Comparison of ENCODE assay signal across 17 mouse cellular contexts in the genomic region with DNA sequence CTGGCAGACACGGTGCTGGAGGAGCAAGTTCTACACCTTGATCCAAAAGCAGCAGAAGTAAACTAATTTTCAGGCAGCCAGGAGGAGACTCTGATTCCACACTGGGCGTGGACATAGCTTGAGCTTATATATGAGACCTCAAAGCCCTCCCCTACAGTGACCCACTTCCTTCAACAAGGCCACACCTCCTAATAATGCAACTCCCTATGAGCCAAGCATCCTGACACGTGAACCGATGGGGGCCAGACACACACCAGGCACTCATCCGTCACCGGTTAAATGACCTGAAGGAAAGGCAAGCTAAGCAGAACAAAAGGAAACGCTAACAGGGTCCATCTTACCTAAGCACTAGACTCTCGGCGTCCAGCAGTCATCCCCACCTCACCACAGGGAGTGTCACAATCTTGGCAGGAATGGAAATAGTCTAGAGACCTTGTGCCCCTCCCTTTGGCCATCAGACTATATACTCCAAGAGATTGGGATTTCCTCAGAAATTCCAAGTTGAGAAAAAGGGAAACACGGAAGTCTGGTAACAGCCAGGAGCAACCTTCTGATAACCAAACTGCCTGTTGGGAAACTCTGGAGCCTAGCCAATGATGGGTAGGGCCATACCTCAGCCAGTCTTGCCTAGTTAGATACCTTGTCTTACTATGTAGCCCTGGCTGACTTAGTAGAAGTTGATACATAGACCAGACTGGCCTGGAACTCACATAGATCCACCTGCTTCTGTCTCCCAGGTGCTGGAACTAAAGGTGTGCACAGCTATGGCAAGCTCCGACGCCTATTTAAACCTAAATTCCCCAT. TPM values are rescaled to one million over a fixed set of nuclear protein-coding genes. Genes with fewer than 3 reads are reported as not detected.
DNase-seq lines count a peak whose midpoint lies in the region; ATAC-seq lines count a peak whose summit lies in the region.
"Had no signal": no experiment of that assay in that cellular context is flagged by ENCODE, and none has a peak within 500 bp of the region (broad histone marks: within the 10 kb centered on the region; RNA-seq: fewer than 3 reads in every experiment).

No protein-coding gene starts in this region.

- no peaks in the 10 kb centered on the region for H3K36me3 ChIP-seq in kidney, embryonic 14.5 days (ENCODE audit: control insufficient read depth, insufficient read depth, low read length)
- H3K36me3 ChIP-seq in neural tube, embryonic 15.5 days, result no peaks in the 10 kb centered on the region
- H3K36me3 ChIP-seq: hindbrain, embryonic 15.5 days; midbrain, embryonic 13.5 days had no signal

- no peaks in the 10 kb centered on the region for H3K9me3 ChIP-seq in kidney, embryonic 14.5 days (ENCODE audit: control insufficient read depth, low read length)
- no peaks in the 10 kb centered on the region for H3K9me3 ChIP-seq in neural tube, embryonic 15.5 days (replicated peaks)
- H3K9me3 ChIP-seq: forebrain, embryonic 13.5 days; hindbrain, embryonic 15.5 days; midbrain, embryonic 13.5 days had no signal

- 60% methylated on average over 12 of the region's 12 CpGs for WGBS in kidney, embryonic 14.5 days
- 69% methylated on average over 12 of the region's 12 CpGs for WGBS in neural tube, embryonic 15.5 days

- no peaks in the 10 kb centered on the region for H3K4me1 ChIP-seq in kidney, embryonic 14.5 days (ENCODE audit: control insufficient read depth, insufficient read depth, low read length)
- peaks cover 9% of the 10 kb centered on the region for H3K4me1 ChIP-seq in neural tube, embryonic 15.5 days

- peak; percentile 73; the same call in 1 of the 2 replicates for ATAC-seq in kidney, embryonic 14.5 days (ENCODE audit: low FRiP score, low TSS enrichment)
- ATAC-seq in neural tube, embryonic 15.5 days (ENCODE audit: low FRiP score), result 0 out of 2 replicates have a peak, but pooled peaks have one; percentile 13
- peak; percentile 56 for ATAC-seq in granulocyte monocyte progenitor cell, adult 5-6 weeks (replicated peaks; ENCODE audit: poor library complexity, severe bottlenecking)
- ATAC-seq: forebrain, embryonic 13.5 days; midbrain, embryonic 13.5 days had no signal

- no peak overlapping the region for H3K4me3 ChIP-seq in kidney, embryonic 14.5 days (ENCODE audit: low read length)
- H3K4me3 ChIP-seq in neural tube, embryonic 15.5 days (replicated peaks), result no peak overlapping the region
- H3K4me3 ChIP-seq: forebrain, embryonic 13.5 days; hindbrain, embryonic 15.5 days; midbrain, embryonic 13.5 days; myocyte had no signal

- no peak overlapping the region for H3K9ac ChIP-seq in kidney, embryonic 14.5 days (ENCODE audit: low read depth, low read length)
- no peak overlapping the region for H3K9ac ChIP-seq in neural tube, embryonic 15.5 days (replicated peaks)
- H3K9ac ChIP-seq: forebrain, embryonic 13.5 days; hindbrain, embryonic 15.5 days; midbrain, embryonic 13.5 days had no signal

- DNase-seq in kidney, adult 8-10 months, result no peak
- no peak for DNase-seq in neural tube, embryonic 10.5 days (ENCODE audit: extremely low spot score, low spot score)
- no peak for DNase-seq in gastrocnemius, adult 18-20 months (ENCODE audit: low spot score)
- DNase-seq in urinary bladder, postnatal 36 days (ENCODE audit: low spot score in 2 of 2), result no peak
- DNase-seq: embryo, embryonic 11 days; kidney, postnatal 14 days; lung, postnatal 4 days; spleen, adult 18-20 months; thymus, adult 2 months had no signal

- no peak overlapping the region for H3K4me2 ChIP-seq in kidney, embryonic 14.5 days (replicated peaks; ENCODE audit: low read depth, low read length)
- no peak overlapping the region for H3K4me2 ChIP-seq in neural tube, embryonic 15.5 days
- H3K4me2 ChIP-seq: forebrain, embryonic 13.5 days; heart, embryonic 11.5 days; hindbrain, embryonic 15.5 days; midbrain, embryonic 13.5 days had no signal

- H3K27ac ChIP-seq in kidney, embryonic 14.5 days (ENCODE audit: low read depth, low read length), result no peak overlapping the region
- H3K27ac ChIP-seq in neural tube, embryonic 15.5 days (replicated peaks), result no peak overlapping the region
- H3K27ac ChIP-seq: forebrain, embryonic 13.5 days; hindbrain, embryonic 15.5 days; midbrain, embryonic 13.5 days had no signal

- H3K27me3 ChIP-seq in kidney, embryonic 14.5 days (ENCODE audit: control insufficient read depth, insufficient read depth, low read length), result no peaks in the 10 kb centered on the region
- H3K27me3 ChIP-seq in neural tube, embryonic 15.5 days (replicated peaks), result no peaks in the 10 kb centered on the region
- H3K27me3 ChIP-seq: forebrain, embryonic 13.5 days; hindbrain, embryonic 15.5 days; midbrain, embryonic 13.5 days had no signal

RNA-seq across cellular contexts. Expression of a gene that starts 17.9 kb away (rescaled TPM):
- polyA plus RNA-seq in kidney, embryonic 14.5 days (2014; fragmentation: Nextera tagmentation; extraction: Ambion mirVana), result 15.4 and 24.8 TPM in 2 replicates
- 2.8 and 6.1 TPM in 2 replicates for polyA plus RNA-seq in neural tube, embryonic 15.5 days (2015; fragmentation: Nextera tagmentation; extraction: Ambion mirVana)
- total RNA-seq in granulocyte monocyte progenitor cell, adult 5-6 weeks (2014; fragmentation: Nextera tagmentation), result 0.97 and 1.8 TPM in 2 replicates
- 0.73 and 2.1 TPM in 2 replicates for total RNA-seq in granulocyte monocyte progenitor cell, adult 5-6 weeks (2017)
- total RNA-seq in gastrocnemius, adult 18-20 months (2021), result 1 to 10 TPM; 5.9 to 7.5 TPM

RNA-seq across cellular contexts. Expression of a gene that starts 55.3 kb away (rescaled TPM):
- 32.7 and 47.0 TPM in 2 replicates for polyA plus RNA-seq in kidney, embryonic 14.5 days (2014; fragmentation: Nextera tagmentation; extraction: Ambion mirVana)
- 17.4 and 24.5 TPM in 2 replicates for polyA plus RNA-seq in neural tube, embryonic 15.5 days (2015; fragmentation: Nextera tagmentation; extraction: Ambion mirVana)
- 19.1 and 20.5 TPM in 2 replicates for total RNA-seq in granulocyte monocyte progenitor cell, adult 5-6 weeks (2014; fragmentation: Nextera tagmentation)
- total RNA-seq in granulocyte monocyte progenitor cell, adult 5-6 weeks (2017), result 37.4 and 37.8 TPM in 2 replicates
- total RNA-seq in gastrocnemius, adult 18-20 months (2021), result 10 to 100 TPM; 47.3 to 51.5 TPM

Comparison
In these comparisons a context has a peak if more than half of its experiments do, and no peak if none do; other contexts are left out.
1. ATAC-seq: peak in every context shown above with its lines; median percentile 73 in kidney, embryonic 14.5 days; 56 in granulocyte monocyte progenitor cell, adult 5-6 weeks; 13 in neural tube, embryonic 15.5 days.